Mouse (Mus musculus) forebrain, embryonic 12.5 days (tissue): ENCODE data around the gene Pnpla3. TPM values are rescaled to one million over a fixed set of nuclear protein-coding genes. Genes with fewer than 3 reads are reported as not detected.
"Not testable (repeated sequence)": the region's sequence is repeated elsewhere in the genome, so short reads cannot be mapped to it uniquely, and the experiment has no call there.

Experiments
- ATAC-seq: fragments of 200-750 bp; cut with Nextera tagmentation; 2 replicates; pipeline ENCODE4 v1.8.0; 2017; ENCODE audit warnings: moderate TSS enrichment; ENCODE audit not compliant: low FRiP score
- H3K27ac ChIP-seq: fragments of 300-500 bp; sonication (generic); 2 replicates; pipeline ENCODE4 v1.5.1; 2016; ENCODE audit warnings: mild to moderate bottlenecking
- H3K27me3 ChIP-seq: fragments of 300-500 bp; sonication (generic); 2 replicates; pipeline ENCODE4 v1.6.1; 2016; ENCODE audit warnings: mild to moderate bottlenecking
- H3K36me3 ChIP-seq: fragments of 300-500 bp; sonication (generic); replicated peaks from 2 replicates; pipeline ENCODE4 v1.6.1; 2016; ENCODE audit warnings: mild to moderate bottlenecking
- H3K4me1 ChIP-seq: fragments of 300-500 bp; sonication (generic); 2 replicates; pipeline ENCODE4 v1.6.1; 2016
- H3K4me2 ChIP-seq: fragments of 300-500 bp; sonication (generic); 2 replicates; pipeline ENCODE4 v1.6.1; 2016; ENCODE audit warnings: mild to moderate bottlenecking, moderate library complexity
- H3K4me3 ChIP-seq: fragments of 300-500 bp; sonication (generic); replicated peaks from 2 replicates; pipeline ENCODE4 v1.5.1; 2016; ENCODE audit warnings: mild to moderate bottlenecking
- H3K9ac ChIP-seq: fragments of 300-500 bp; sonication (generic); 2 replicates; pipeline ENCODE4 v1.6.1; 2016; ENCODE audit warnings: mild to moderate bottlenecking
- H3K9me3 ChIP-seq: fragments of 300-500 bp; sonication (generic); 2 replicates; pipeline ENCODE4 v1.6.1; 2016
- WGBS: fragments of 180-500 bp; shearing (Covaris S2); methylation state at CpG from one replicate; pipeline ENCODE4 v1.1.7; 2016; 5-methylcytosine and 5-hydroxymethylcytosine counted together
- polyA plus RNA-seq: library from polyadenylated mRNA; unstranded; fragments of >200 nt; fragmentation: Nextera tagmentation; extraction: Ambion mirVana; gene quantifications from 2 replicates; pipeline ENCODE4 v1.2.1, GENCODE M21; 2016

The Pnpla3 gene
- polyA plus RNA-seq, 1 experiment from 2014 or later = 3.0 TPM

DNA sequence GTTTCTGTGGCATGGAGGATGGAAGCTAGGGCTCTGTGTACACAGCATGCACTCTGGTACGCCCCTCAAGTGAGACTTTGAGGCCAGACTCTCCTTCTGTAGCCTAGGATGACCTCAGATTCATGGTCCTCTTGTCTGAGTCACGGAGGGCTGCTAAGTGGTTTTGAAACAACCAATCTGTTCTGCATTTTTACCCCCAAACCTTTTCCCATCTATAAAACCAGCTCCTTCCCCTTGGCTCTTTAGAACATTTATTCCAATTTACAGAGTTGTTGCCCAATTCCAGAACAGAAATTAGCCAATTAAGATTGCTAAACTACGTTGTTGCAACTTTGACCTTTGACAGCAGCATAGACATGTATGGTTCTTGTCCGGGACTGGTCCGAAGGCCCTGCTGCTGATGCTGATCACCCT, 28.0 kb upstream of the Pnpla3 start:
- ATAC-seq = no peak
- Histone ChIP-seq H3K36me3 (no peaks in the 10 kb centered on the region), H3K4me2 (no peak overlapping the region), H3K27ac (no peak overlapping the region), H3K9me3 (no peaks in the 10 kb centered on the region), H3K4me3 (no peak overlapping the region), H3K9ac (no peak overlapping the region), H3K27me3 (no peaks in the 10 kb centered on the region), H3K4me1 (peaks cover 26% of the 10 kb centered on the region)
- 88% methylated on average over 5 of the region's 5 CpGs for WGBS

DNA sequence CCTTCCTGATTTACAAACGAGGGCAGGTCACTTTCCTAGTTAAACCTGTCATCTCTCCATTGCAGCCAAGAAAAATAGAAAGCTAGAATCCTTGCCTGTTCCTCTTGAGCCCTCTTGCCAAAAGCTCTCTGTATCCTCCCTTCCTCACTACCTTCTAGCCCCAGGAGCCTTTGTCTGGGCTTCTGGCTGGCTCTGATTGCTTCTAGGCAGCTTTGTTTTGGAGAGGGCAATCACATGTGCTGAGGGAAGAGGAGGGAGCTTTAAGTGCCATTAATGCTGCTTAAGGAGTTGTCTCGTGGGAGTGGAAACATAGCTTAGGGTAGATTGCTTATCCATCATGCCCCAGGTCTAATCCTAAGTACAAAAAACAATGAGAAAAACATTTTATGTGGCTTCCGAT, 27.5 kb upstream of the Pnpla3 start:
- Histone ChIP-seq H3K4me2 (no peak overlapping the region), H3K27ac (no peak overlapping the region), H3K36me3 (no peaks in the 10 kb centered on the region), H3K4me1 (peaks cover 26% of the 10 kb centered on the region), H3K27me3 (no peaks in the 10 kb centered on the region), H3K9ac (no peak overlapping the region), H3K9me3 (no peaks in the 10 kb centered on the region), H3K4me3 (no peak overlapping the region)
- ATAC-seq = no peak
- WGBS = 45% methylated on average over 3 of the region's 3 CpGs

DNA sequence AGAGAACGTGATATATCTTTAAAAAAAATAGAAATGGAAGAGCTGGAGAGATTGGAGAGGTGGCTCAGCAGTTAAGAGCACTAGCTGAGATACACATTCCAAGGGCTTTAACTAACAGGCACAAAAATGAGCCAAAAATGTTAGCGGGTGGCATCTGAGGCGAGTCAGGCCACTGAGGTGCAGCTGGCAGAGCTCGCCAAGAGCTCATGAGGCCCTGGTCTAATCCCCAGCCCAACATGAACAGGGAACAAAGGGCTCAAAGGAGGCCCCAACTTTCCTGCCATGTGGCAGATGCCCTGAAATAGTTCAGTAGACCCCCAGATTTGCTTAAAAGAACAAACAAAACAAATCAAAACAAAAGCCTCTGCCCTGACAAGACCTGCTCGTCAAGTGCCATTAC, 26.7 kb upstream of the Pnpla3 start:
- ATAC-seq = no peak
- Histone ChIP-seq H3K4me1 (peaks cover 26% of the 10 kb centered on the region), H3K9me3 (no peaks in the 10 kb centered on the region), H3K9ac (no peak overlapping the region), H3K27ac (0 out of 2 replicates have a peak overlapping the region, but pooled peaks have one; percentile 13), H3K4me3 (no peak overlapping the region), H3K4me2 (no peak overlapping the region), H3K27me3 (no peaks in the 10 kb centered on the region), H3K36me3 (no peaks in the 10 kb centered on the region)
- WGBS = 38% methylated on average over 5 of the region's 5 CpGs

DNA sequence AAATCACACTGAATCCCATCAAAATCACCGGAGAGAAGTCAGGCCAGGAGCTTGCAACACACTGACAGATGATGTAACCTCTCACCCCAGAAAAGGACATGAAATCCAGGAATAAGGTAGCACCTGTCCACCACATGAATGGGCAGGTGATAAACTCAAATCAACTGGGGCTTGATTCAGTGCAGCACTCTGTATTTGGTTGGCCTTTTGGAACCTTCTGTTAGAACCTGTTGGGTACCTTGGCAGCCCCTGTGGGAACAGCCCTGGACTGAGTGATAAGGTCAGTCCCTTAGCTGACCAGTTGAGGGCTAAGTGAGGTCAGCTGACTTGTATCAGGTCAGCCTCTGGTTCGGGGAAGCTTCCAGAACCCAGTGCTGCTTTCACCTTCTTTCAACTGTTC, 11.5 kb upstream of the Pnpla3 start:
- 96% methylated on average over 2 of the region's 2 CpGs for WGBS
- H3K27me3 ChIP-seq = no peaks in the 10 kb centered on the region
- H3K27ac ChIP-seq = no peak overlapping the region
- H3K4me2 ChIP-seq = no peak overlapping the region
- ATAC-seq = no peak
- no peaks in the 10 kb centered on the region for H3K9me3 ChIP-seq
- no peaks in the 10 kb centered on the region for H3K36me3 ChIP-seq
- no peak overlapping the region for H3K4me3 ChIP-seq
- no peak overlapping the region for H3K9ac ChIP-seq
- no peaks in the 10 kb centered on the region for H3K4me1 ChIP-seq

DNA sequence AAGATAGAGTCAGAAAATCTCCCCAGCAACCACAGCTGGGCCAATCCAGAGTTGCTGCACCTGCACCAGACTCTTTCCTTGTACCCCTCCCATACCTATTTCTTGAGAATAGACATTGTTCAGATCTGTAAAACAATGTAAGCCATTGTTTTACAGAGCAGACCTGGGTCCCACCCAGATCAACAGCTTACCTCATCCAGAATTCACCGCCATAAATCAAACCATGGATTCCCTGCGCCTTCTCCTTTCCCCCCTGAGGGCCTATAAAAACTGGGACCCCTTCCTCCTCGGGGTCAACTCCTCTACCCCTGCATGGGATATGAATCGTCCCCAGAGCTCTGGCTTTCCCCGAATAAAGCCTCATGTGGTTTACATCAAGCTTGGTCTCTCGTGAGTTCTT, 10.1 kb upstream of the Pnpla3 start:
- not testable (repeated sequence) for H3K9me3 ChIP-seq, H3K4me1 ChIP-seq, H3K9ac ChIP-seq, ATAC-seq, H3K27ac ChIP-seq, H3K27me3 ChIP-seq, H3K4me3 ChIP-seq, H3K36me3 ChIP-seq, H3K4me2 ChIP-seq
- WGBS = 88% methylated on average over 6 of the region's 6 CpGs

DNA sequence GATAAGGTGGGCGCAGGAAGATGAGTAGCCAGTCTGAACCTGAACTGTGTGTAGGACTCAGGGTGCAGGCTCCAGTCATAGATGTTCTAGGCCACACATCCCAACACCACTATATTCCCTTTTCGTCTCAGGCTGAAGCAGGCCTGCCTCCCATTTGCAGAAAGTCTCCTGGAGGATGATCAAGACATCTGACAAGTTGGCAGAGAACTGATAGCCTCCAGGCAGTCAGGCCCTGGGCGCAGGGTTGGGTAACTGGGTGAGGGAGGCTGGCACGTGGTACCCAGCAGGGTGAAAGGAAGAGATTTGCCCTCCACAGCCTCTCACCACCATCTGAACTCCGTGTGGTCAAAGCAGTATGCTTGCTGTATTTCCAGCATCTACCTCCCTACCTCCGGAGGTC, 5.8 kb upstream of the Pnpla3 start:
- no peak for ATAC-seq

DNA sequence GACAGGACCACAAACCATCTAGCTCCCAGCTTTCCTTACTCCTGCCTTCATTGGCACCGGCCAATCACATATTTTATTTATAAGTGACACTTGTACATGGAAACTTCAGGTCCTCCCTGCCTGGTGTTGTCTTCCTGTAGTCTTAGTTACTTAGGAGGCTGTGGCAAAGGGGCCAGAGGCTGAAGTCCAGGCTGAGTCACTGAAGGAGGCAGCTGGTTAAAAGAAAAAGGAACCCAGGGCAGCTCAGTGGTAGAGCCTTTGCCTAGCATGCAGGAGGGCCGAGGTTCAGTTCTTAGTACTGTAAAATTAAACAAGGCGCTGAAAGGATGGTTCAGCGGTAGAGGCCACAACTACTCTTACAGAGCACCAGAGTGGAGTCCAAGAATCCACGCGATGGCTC, 819 bp upstream of the Pnpla3 start:
- no peak for ATAC-seq
- H3K4me2 ChIP-seq = peak overlapping the region; percentile 99; the same call in 1 of the 2 replicates
- no peaks in the 10 kb centered on the region for H3K36me3 ChIP-seq
- peaks cover 21% of the 10 kb centered on the region for H3K27me3 ChIP-seq
- no peaks in the 10 kb centered on the region for H3K9me3 ChIP-seq
- H3K4me3 ChIP-seq = no peak overlapping the region
- no peak overlapping the region for H3K9ac ChIP-seq
- peaks cover 24% of the 10 kb centered on the region for H3K4me1 ChIP-seq
- 72% methylated on average over 6 of the region's 6 CpGs for WGBS
- no peak overlapping the region for H3K27ac ChIP-seq

More for the DNA sequence above, 5.8 kb upstream of the Pnpla3 start:
- WGBS = 81% methylated on average over 6 of the region's 6 CpGs
- Histone ChIP-seq H3K27me3 (peaks cover 3% of the 10 kb centered on the region; the same call in 1 of the 2 replicates), H3K36me3 (no peaks in the 10 kb centered on the region), H3K9ac (no peak overlapping the region), H3K4me3 (no peak overlapping the region), H3K4me1 (no peaks in the 10 kb centered on the region), H3K4me2 (no peak overlapping the region), H3K9me3 (no peaks in the 10 kb centered on the region), H3K27ac (no peak overlapping the region)

DNA sequence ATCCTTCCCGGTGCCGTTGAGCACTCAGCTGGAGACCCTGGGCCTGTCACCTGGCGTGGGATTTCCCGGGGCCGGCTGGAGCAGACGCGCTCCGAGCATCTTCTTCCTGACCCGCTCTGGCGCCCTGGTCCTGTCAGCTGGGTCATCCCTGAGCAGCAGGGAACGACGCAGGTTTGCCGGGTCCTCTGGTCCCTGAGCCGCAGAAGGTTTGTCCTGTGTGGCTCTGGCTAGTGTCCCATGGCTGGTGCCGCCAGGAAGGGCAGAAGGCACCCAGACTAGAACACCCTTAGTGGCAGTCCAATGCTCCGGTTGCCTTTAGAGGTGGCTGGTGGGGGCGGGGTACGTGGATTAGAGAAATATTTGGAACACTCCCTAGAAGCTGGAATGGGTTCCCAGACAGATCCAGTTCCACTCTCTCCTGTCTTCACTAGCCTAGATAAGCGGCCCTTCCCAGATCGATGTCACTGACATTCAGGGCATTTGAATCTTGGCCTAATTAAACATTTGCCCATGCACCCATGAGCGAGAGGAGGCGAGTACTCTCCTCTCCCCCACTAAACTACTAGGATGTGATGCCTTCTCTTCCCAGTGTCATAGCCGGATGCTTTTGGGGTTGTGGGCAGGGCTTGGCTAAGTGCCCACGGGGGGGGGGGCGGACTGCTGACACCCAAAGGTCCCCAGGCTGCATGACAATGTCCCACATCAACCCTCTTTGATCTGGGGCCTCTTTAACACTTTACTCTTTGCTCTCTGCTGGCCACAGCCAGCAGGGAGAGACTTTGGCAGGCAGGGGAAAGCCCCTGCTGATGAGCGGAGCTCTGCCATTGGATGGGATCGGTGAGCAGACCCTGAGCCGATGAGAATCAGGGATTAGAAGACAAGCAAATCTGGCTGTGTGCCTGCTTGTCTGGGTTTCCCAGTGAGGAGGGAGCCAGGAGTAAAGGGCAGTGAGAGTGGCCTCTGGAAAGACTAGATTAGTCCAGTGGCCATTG, 829 bp downstream of the Pnpla3 start:
- H3K4me1 ChIP-seq = peaks cover 24% of the 10 kb centered on the region
- H3K4me2 ChIP-seq = peak overlapping the region; percentile 99
- H3K27ac ChIP-seq = peak overlapping the region; percentile 59
- H3K36me3 ChIP-seq = no peaks in the 10 kb centered on the region
- peak overlapping the region; percentile 62 for H3K9ac ChIP-seq
- peaks cover 21% of the 10 kb centered on the region for H3K27me3 ChIP-seq
- H3K9me3 ChIP-seq = no peaks in the 10 kb centered on the region
- WGBS = 1% methylated on average over 28 of the region's 28 CpGs
- H3K4me3 ChIP-seq = peak overlapping the region; percentile 56
- peak; percentile 2; the same call in 1 of the 2 replicates for ATAC-seq

DNA sequence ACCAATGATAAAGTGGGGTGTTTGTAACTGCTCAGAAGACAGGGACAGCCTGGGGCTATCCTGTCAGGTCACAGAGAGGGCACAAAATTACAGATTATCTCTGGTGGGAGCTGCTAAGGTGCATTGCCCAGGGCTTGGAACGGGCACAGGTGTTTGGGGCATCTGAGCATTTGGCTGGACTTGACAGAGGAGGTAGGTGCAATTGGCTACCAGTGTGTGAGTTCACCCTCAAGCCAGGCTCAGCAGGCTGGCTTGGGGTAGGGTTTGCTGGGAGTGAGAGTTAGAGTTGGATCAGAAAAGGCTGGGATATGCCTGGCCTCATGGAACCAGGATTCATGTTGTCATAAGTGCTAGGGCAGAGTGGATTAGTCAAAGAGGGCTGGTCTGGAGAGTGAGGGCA, 1.9 kb downstream of the Pnpla3 start:
- H3K36me3 ChIP-seq = no peaks in the 10 kb centered on the region
- no peak overlapping the region for H3K27ac ChIP-seq
- H3K4me3 ChIP-seq = no peak overlapping the region
- no peak overlapping the region for H3K4me2 ChIP-seq
- peaks cover 21% of the 10 kb centered on the region for H3K27me3 ChIP-seq
- H3K4me1 ChIP-seq = peaks cover 24% of the 10 kb centered on the region
- no peak for ATAC-seq
- WGBS = 69% methylated on average over 1 of the region's 1 CpGs
- H3K9me3 ChIP-seq = no peaks in the 10 kb centered on the region
- H3K9ac ChIP-seq = no peak overlapping the region

DNA sequence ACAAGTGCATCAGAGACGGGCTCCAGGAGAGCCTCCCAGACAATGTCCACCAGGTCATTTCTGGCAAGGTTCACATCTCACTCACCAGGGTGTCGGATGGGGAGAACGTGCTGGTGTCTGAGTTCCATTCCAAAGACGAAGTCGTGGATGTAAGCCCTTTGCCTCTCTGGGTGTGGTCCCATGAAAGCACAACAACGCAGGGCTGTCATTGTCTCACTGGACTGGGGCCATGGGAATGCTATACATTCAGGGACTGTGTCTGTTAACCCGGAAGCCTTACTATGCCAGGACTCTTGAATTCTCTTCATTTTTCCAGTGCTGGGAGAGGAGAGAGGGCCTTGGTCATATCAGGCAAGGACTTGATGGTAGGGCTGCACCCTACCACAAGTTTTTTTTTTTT, 3.5 kb downstream of the Pnpla3 start:
- peaks cover 18% of the 10 kb centered on the region for H3K27me3 ChIP-seq
- no peak overlapping the region for H3K27ac ChIP-seq
- H3K4me2 ChIP-seq = no peak overlapping the region
- WGBS = 87% methylated on average over 7 of the region's 7 CpGs
- H3K4me1 ChIP-seq = peaks cover 24% of the 10 kb centered on the region
- no peak overlapping the region for H3K4me3 ChIP-seq
- no peaks in the 10 kb centered on the region for H3K9me3 ChIP-seq
- no peak for ATAC-seq
- no peak overlapping the region for H3K9ac ChIP-seq
- H3K36me3 ChIP-seq = no peaks in the 10 kb centered on the region

DNA sequence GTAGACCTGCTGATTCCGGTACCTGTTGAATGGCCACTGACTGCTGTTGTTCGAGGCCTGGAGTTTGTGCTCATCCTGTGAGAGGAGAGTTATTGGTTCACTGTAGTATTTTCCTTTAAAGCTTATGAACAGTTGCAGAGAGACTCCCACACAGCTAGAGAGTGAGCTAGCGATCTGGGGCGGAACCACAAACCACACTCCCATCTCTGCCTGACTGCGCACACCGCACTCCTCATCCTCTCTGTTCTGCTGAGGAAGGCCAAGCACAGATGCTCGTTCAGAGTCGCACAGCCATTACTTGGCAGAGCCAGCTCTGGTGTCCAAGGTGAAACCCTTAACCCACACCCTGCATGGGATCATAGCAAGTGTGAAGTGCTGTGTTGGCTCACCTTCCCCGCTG, 11.1 kb downstream of the Pnpla3 start:
- Histone ChIP-seq H3K27me3 (0 out of 2 replicates have a peak, but pooled peaks cover 3% of the 10 kb centered on the region), H3K9me3 (no peaks in the 10 kb centered on the region), H3K36me3 (no peaks in the 10 kb centered on the region), H3K27ac (no peak overlapping the region), H3K4me1 (no peaks in the 10 kb centered on the region), H3K4me3 (no peak overlapping the region), H3K9ac (no peak overlapping the region), H3K4me2 (no peak overlapping the region)
- 94% methylated on average over 9 of the region's 9 CpGs for WGBS
- no peak for ATAC-seq

DNA sequence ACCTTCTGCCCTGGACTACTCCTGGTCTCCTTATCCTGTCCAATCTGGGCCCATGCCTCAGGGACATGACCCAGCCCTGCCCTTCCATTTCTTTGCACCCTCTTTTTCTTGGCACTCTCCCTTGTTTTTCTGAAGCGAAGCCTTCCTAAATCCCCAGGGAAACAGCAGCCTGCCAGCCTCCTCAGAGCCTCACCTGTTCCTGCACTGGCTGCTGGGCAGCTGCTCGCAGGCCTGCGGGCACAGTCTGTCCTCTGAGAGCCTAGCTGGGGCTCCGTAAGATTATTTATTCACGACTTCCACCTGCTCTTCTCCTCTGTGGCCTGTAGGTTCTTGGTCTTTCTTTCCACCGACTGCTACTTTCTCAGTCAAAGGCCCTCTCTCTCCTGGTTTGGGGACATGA, 14.4 kb downstream of the Pnpla3 start:
- H3K4me3 ChIP-seq = no peak overlapping the region
- H3K4me2 ChIP-seq = no peak overlapping the region
- no peaks in the 10 kb centered on the region for H3K4me1 ChIP-seq
- no peak overlapping the region for H3K27ac ChIP-seq
- no peak for ATAC-seq
- H3K9me3 ChIP-seq = no peaks in the 10 kb centered on the region
- H3K36me3 ChIP-seq = no peaks in the 10 kb centered on the region
- H3K27me3 ChIP-seq = 0 out of 2 replicates have a peak, but pooled peaks cover 3% of the 10 kb centered on the region
- 80% methylated on average over 6 of the region's 6 CpGs for WGBS
- H3K9ac ChIP-seq = no peak overlapping the region

DNA sequence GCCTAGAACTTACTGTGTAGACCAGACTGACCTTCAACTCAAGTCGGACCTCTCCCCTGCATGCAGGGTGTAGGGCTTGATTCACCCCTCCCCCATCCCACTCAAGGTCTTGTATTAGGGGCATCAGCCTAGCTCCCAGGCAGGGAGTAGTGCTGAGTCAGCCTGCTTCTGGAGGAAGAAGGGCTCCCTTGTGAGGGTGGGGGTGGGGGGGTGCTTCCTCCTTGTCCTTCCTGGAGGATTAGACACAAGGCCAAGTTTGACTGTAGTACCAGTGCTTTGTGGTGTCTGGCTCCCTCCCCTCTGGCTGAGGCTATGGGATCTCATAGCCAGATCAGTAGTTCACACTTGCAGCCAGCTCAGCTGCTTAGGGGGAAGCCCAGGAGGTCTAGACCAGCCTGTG, 16.3 kb downstream of the Pnpla3 start:
- H3K36me3 ChIP-seq = no peaks in the 10 kb centered on the region
- 47% methylated on average over 1 of the region's 1 CpGs for WGBS
- no peak overlapping the region for H3K4me2 ChIP-seq
- no peak overlapping the region for H3K27ac ChIP-seq
- no peak overlapping the region for H3K9ac ChIP-seq
- no peak overlapping the region for H3K4me3 ChIP-seq
- H3K4me1 ChIP-seq = no peaks in the 10 kb centered on the region
- no peaks in the 10 kb centered on the region for H3K9me3 ChIP-seq
- ATAC-seq = no peak
- H3K27me3 ChIP-seq = 0 out of 2 replicates have a peak, but pooled peaks cover 3% of the 10 kb centered on the region
